Mouse (Mus musculus): Measurements from ENCODE around the gene Angptl2.

Angptl2 gene

DNA sequence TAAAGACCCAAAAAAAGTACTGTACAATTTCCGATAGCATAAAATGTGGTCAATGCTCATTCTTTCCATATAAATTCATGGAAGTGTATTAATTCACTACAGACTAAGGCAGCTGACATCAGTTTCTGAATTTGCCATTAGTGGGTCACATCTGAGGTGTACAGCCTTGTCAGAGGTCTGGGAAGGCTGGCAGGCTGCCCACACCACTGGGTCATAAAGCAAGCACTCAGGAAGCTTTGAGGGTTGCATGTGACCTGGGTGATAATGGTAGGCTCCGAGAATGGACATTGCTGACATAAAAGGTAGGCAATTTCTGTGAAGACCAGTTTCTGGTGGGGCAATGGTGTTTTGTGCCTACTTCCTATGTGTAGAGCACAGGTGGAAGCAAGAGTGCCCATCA lies 28.0 kb upstream of the Angptl2 start:
- Histone ChIP-seq H3K27me3 (ENCODE audit: insufficient read depth, low read length) (no peaks in the 10 kb centered on the region), H3K4me1 (replicated peaks; ENCODE audit: low read depth, low read length) (0 out of 2 replicates have a peak, but pooled peaks cover 11% of the 10 kb centered on the region), H3K4me3 (replicated peaks; ENCODE audit: low read length) (no peak overlapping the region), H3K36me3 (ENCODE audit: insufficient read depth, low read length) (no peaks in the 10 kb centered on the region), H3K9me3 (ENCODE audit: low read length) (no peaks in the 10 kb centered on the region)
- TF ChIP-seq NANOG (IDR thresholded peaks at IDR 0.05; ENCODE audit: borderline replicate concordance, low read length) (no peak), POU5F1 (IDR thresholded peaks at IDR 0.05; ENCODE audit: borderline replicate concordance, low read length) (no peak), CTCF (conservative IDR thresholded peaks at IDR 0.05; ENCODE audit: low read length) (no peak)

DNA sequence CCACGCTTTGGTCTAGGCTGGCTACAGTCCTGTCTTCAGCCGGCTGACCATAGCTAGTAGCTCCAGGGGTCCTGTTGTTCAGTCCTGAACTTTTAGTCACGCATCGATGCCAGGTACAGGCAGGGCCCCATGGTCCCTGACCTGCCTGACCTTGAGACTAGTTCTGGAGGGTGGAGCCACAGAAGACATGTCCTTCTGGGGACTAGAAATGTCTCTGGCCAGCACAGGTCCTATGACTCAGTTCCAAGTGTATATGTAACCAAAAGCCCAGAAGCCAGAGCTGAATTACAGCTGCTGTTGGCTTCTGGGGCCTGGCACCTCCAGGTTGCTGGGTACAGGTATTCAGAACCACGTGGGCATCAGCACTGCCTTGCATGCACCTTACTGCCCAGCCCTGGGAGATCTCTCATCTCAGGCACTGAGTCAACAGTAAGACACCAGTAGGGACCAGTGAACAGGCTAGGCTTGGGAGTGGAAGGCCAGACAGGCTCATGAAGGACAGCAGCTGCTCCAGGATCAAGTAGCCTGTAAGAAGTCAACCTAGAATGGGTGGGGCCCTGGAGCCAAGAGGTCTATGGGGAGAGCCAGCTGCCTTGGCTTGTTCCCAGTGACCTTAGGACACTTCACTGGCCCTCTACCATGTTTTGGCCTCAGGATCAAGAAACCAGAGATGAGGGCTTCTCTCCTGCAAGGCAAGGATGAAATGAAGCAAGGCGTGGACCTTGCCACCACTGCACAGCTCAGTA lies 26.8 kb upstream of the Angptl2 start:
- Histone ChIP-seq H3K9me3 (ENCODE audit: low read length) (no peaks in the 10 kb centered on the region), H3K36me3 (ENCODE audit: insufficient read depth, low read length) (no peaks in the 10 kb centered on the region), H3K27me3 (ENCODE audit: insufficient read depth, low read length) (no peaks in the 10 kb centered on the region), H3K4me1 (replicated peaks; ENCODE audit: low read depth, low read length) (0 out of 2 replicates have a peak, but pooled peaks cover 11% of the 10 kb centered on the region), H3K4me3 (replicated peaks; ENCODE audit: low read length) (no peak overlapping the region)
- TF ChIP-seq NANOG (IDR thresholded peaks at IDR 0.05; ENCODE audit: borderline replicate concordance, low read length) (no peak), POU5F1 (IDR thresholded peaks at IDR 0.05; ENCODE audit: borderline replicate concordance, low read length) (no peak), CTCF (conservative IDR thresholded peaks at IDR 0.05; ENCODE audit: low read length) (no peak)

DNA sequence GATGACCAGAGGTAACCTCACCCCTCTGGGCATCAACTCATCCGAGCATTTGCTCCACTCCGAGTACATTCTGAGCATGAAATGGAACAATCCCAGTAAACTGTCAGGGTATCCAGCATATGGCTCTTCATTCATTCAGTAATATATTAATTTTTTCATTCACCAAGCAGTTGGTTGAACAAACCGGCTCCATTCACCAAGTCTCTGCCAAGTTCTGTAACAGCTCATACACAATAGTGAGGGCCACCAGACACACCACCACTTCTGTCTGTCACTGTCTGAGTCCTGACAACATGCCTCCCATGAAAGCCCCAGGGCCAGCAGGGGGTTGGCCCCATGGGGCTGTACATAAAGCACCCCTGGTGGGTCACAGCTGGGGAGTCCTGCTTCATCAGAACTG lies 25.9 kb upstream of the Angptl2 start:
- Histone ChIP-seq H3K4me1 (replicated peaks; ENCODE audit: low read depth, low read length) (0 out of 2 replicates have a peak, but pooled peaks cover 11% of the 10 kb centered on the region), H3K27me3 (ENCODE audit: insufficient read depth, low read length) (no peaks in the 10 kb centered on the region), H3K36me3 (ENCODE audit: insufficient read depth, low read length) (no peaks in the 10 kb centered on the region), H3K4me3 (replicated peaks; ENCODE audit: low read length) (no peak overlapping the region), H3K9me3 (ENCODE audit: low read length) (no peaks in the 10 kb centered on the region)
- TF ChIP-seq NANOG (IDR thresholded peaks at IDR 0.05; ENCODE audit: borderline replicate concordance, low read length) = no peak
- no peak for TF ChIP-seq CTCF (conservative IDR thresholded peaks at IDR 0.05; ENCODE audit: low read length)
- TF ChIP-seq POU5F1 (IDR thresholded peaks at IDR 0.05; ENCODE audit: borderline replicate concordance, low read length) = no peak

DNA sequence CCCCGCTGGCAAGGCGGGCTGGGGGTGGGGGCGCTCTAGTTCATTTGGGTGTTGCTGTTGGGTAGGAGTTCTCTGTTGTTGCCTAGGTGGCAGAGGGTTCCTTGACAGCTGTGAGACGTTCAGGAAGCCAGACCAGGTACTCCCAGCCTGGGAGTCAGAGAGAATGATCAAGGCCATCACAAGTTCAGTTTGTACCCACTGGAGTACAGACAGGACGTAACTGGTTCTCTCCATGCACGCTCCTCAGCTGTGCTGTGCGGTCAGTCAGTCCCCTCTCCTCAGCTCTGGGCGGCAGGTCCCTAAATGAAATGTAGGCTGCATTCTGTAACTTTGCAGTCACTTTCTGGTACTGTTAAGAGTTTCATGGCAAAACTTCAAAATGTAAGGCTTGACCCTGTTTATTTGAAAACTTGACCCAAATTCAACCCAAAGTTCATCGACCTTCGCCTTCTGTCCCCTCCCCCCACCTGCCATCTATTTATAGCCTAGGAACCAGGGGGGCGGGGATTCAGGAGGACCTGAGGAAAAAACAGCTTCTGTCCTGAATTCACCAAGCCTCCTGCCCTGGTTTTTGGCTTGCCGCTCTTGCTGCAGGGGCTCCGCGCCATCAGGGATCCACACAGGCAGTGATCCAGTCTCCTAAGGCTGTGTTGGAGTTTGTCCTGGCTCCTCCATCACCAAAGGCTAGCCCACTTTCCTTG lies 15.4 kb upstream of the Angptl2 start:
- Histone ChIP-seq H3K27me3 (ENCODE audit: insufficient read depth, low read length) (no peaks in the 10 kb centered on the region), H3K9me3 (ENCODE audit: low read length) (no peaks in the 10 kb centered on the region), H3K4me1 (replicated peaks; ENCODE audit: low read depth, low read length) (peaks cover 34% of the 10 kb centered on the region), H3K4me3 (replicated peaks; ENCODE audit: low read length) (peak overlapping the region; percentile 39), H3K36me3 (ENCODE audit: insufficient read depth, low read length) (no peaks in the 10 kb centered on the region; the same call in 1 of the 2 replicates)
- TF ChIP-seq NANOG (IDR thresholded peaks at IDR 0.05; ENCODE audit: borderline replicate concordance, low read length) (no peak), POU5F1 (IDR thresholded peaks at IDR 0.05; ENCODE audit: borderline replicate concordance, low read length) (no peak), CTCF (conservative IDR thresholded peaks at IDR 0.05; ENCODE audit: low read length) (no peak)

DNA sequence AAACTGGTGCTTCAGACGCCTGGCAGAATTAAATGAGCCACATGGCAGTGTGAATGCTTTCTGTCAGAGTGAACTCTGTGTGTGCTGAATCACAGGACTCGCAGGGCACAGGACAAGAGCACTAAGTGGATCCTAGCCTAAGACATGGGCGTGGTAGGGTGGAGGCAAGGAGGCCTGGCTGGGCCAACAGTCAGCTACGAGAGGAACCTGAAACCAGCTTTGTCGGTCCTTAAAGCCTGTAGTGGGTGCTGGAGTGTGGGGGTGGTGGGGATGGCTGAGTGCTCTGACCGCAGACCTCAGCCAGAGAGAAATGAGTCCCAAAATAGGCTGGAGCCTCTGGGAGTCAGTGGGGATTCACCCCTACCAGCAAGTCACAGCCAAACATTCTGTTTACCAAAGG lies 12.6 kb upstream of the Angptl2 start:
- H3K27me3 ChIP-seq (ENCODE audit: insufficient read depth, low read length) = no peaks in the 10 kb centered on the region
- peaks cover 39% of the 10 kb centered on the region for H3K4me1 ChIP-seq (replicated peaks; ENCODE audit: low read depth, low read length)
- no peak overlapping the region; the same call in 1 of the 2 replicates for H3K4me3 ChIP-seq (replicated peaks; ENCODE audit: low read length)
- H3K36me3 ChIP-seq (ENCODE audit: insufficient read depth, low read length) = no peaks in the 10 kb centered on the region; the same call in 1 of the 2 replicates
- TF ChIP-seq CTCF (conservative IDR thresholded peaks at IDR 0.05; ENCODE audit: low read length) (no peak), NANOG (IDR thresholded peaks at IDR 0.05; ENCODE audit: borderline replicate concordance, low read length) (no peak), POU5F1 (IDR thresholded peaks at IDR 0.05; ENCODE audit: borderline replicate concordance, low read length) (no peak)
- no peaks in the 10 kb centered on the region for H3K9me3 ChIP-seq (ENCODE audit: low read length)

DNA sequence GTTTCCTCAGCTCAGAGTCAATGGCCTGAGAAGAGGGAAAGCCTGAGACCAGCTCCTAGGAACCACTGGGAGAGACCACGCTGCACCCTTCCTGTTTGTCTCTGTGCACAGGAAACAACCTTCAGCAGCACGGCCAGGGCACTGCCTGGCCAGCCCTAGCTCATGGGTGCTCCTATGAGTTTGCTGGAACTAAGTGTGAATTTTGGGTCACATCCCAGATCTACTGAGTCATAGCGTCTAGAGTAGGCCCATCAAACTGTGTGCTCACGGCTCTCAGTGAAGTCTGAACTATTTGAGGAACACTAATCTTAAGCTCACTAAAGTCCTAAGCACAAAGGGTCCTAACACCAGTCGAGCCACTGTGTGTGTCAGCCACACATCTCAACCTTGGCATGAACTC lies 10.9 kb upstream of the Angptl2 start:
- no peak for TF ChIP-seq NANOG (IDR thresholded peaks at IDR 0.05; ENCODE audit: borderline replicate concordance, low read length)
- Histone ChIP-seq H3K27me3 (ENCODE audit: insufficient read depth, low read length) (no peaks in the 10 kb centered on the region), H3K4me1 (replicated peaks; ENCODE audit: low read depth, low read length) (peaks cover 47% of the 10 kb centered on the region), H3K36me3 (ENCODE audit: insufficient read depth, low read length) (no peaks in the 10 kb centered on the region), H3K4me3 (replicated peaks; ENCODE audit: low read length) (no peak overlapping the region), H3K9me3 (ENCODE audit: low read length) (no peaks in the 10 kb centered on the region)

DNA sequence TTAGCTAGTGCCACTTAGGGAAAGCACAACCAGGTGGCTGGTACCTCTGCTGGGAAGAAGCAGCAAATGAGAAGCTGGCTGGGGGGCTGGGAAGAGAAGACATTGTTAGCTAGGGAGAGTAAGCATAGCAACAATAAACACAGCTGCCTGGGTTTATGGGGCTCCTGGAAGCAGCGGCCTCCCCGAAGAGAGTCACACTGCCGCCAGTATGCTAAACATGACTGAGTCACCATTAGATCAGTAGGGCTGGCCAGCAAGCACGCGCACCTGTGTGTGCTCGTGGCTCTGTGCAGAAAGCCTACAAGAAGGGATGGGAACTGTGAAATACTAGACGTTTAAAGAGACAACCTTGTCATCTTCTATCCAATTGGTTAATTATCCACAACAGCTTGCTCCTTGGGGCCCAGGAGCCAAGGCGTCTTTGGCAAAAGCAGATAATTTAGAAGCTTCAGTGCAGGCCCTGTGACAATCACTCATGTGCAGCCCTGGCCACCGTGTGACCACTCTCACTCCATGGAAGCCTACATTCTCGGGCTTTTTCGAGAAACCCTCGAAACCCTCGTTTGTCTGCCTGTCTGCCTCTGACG lies 9.8 kb upstream of the Angptl2 start:
- Histone ChIP-seq H3K4me1 (replicated peaks; ENCODE audit: low read depth, low read length) (peaks cover 43% of the 10 kb centered on the region), H3K9me3 (ENCODE audit: low read length) (no peaks in the 10 kb centered on the region), H3K36me3 (ENCODE audit: insufficient read depth, low read length) (no peaks in the 10 kb centered on the region), H3K27me3 (ENCODE audit: insufficient read depth, low read length) (no peaks in the 10 kb centered on the region), H3K4me3 (replicated peaks; ENCODE audit: low read length) (no peak overlapping the region)
- TF ChIP-seq NANOG (IDR thresholded peaks at IDR 0.05; ENCODE audit: borderline replicate concordance, low read length) (no peak), CTCF (conservative IDR thresholded peaks at IDR 0.05; ENCODE audit: low read length) (no peak), POU5F1 (IDR thresholded peaks at IDR 0.05; ENCODE audit: borderline replicate concordance, low read length) (no peak)

DNA sequence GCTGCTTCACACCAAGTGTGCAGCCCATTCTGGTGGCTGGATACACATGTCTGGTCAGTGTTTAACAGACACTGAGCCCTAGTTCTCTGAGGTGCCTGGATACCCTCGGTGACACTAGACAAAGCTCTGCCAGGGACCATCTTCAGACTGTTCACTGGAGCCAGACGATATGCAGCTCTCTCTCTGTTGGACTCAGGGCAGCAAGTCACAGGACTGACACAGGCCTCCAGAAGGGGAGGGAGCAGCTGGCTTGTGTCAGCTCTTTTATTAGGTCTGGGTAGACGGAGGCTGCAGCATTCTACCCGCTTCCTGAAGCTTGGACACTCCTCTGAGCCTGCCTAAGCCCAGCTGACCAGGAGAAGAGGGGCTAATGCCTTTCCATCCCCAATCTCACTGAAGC lies 8.8 kb upstream of the Angptl2 start:
- H3K27me3 ChIP-seq (ENCODE audit: insufficient read depth, low read length) = no peaks in the 10 kb centered on the region
- TF ChIP-seq CTCF (conservative IDR thresholded peaks at IDR 0.05; ENCODE audit: low read length) (no peak), POU5F1 (IDR thresholded peaks at IDR 0.05; ENCODE audit: borderline replicate concordance, low read length) (no peak), NANOG (IDR thresholded peaks at IDR 0.05; ENCODE audit: borderline replicate concordance, low read length) (no peak)
- no peaks in the 10 kb centered on the region for H3K9me3 ChIP-seq (ENCODE audit: low read length)
- no peaks in the 10 kb centered on the region for H3K36me3 ChIP-seq (ENCODE audit: insufficient read depth, low read length)
- no peak overlapping the region for H3K4me3 ChIP-seq (replicated peaks; ENCODE audit: low read length)
- H3K4me1 ChIP-seq (replicated peaks; ENCODE audit: low read depth, low read length) = peaks cover 38% of the 10 kb centered on the region

All from E14TG2a.4 (cell line).